Mouse (Mus musculus): Measurements from ENCODE around the gene Agtpbp1. TPM values are rescaled to one million over a fixed set of nuclear protein-coding genes. Genes with fewer than 3 reads are reported as not detected.
"Not testable (repeated sequence)": the region's sequence is repeated elsewhere in the genome, so short reads cannot be mapped to it uniquely, and the experiment has no call there.

The Agtpbp1 gene
- polyA plus RNA-seq, 1 experiment: 103 TPM

DNA sequence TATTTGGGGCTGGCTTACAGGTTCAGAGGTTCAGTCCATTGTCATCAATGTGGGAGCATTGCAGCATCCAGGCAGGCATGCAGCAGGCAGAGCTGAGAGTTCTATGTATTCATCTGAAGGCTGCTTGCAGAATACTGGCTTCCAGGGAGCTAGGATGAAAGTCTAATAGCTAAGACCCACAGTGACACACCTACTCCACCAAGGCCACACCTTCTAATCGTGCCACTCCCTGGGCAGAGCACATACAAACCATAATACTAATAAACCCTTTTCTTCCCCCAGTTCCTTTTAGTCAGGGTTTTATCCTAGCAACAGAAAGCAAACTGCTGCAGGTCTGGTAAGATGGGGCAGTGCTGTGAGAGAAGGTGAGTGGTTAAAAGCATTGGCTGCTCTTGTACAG lies 7.6 kb upstream of the Agtpbp1 start:
- Histone ChIP-seq H3K27ac (ENCODE audit: insufficient read depth, low read length) (no peak overlapping the region), H3K27me3 (ENCODE audit: control insufficient read depth, insufficient read depth, low read length) (no peaks in the 10 kb centered on the region), H3K4me3 (replicated peaks; ENCODE audit: insufficient read depth, low read depth, low read length) (no peak overlapping the region), H3K4me1 (ENCODE audit: control insufficient read depth, insufficient read depth, low read length) (peaks cover 1% of the 10 kb centered on the region)
- 97% methylated on average over 1 of the region's 1 CpGs for WGBS
- no peak for DNase-seq
- TF ChIP-seq CTCF (IDR thresholded peaks at IDR 0.05; ENCODE audit: borderline replicate concordance, insufficient read depth, low read depth, low read length) (no peak), POLR2A (IDR thresholded peaks at IDR 0.05; ENCODE audit: borderline replicate concordance, insufficient read depth, low read length) (no peak)

- not testable (repeated sequence) for H3K4me3 ChIP-seq (replicated peaks; ENCODE audit: insufficient read depth, low read depth, low read length); H3K4me1 ChIP-seq (ENCODE audit: control insufficient read depth, insufficient read depth, low read length); H3K27me3 ChIP-seq (ENCODE audit: control insufficient read depth, insufficient read depth, low read length); H3K27ac ChIP-seq (ENCODE audit: insufficient read depth, low read length); DNase-seq
- WGBS: 99% methylated on average over 3 of the region's 3 CpGs
These were observed 7.0 kb upstream of the Agtpbp1 start for GRCm38 (mm10) chr13:59592058-59592457.

GRCm38 (mm10) chr13:59590691-59591090 lies 5.7 kb upstream of the Agtpbp1 start:
- H3K4me1 ChIP-seq (ENCODE audit: control insufficient read depth, insufficient read depth, low read length): peaks cover 5% of the 10 kb centered on the region
- 72% methylated on average over 4 of the region's 4 CpGs for WGBS
- H3K27me3 ChIP-seq (ENCODE audit: control insufficient read depth, insufficient read depth, low read length): no peaks in the 10 kb centered on the region
- no peak for TF ChIP-seq POLR2A (IDR thresholded peaks at IDR 0.05; ENCODE audit: borderline replicate concordance, insufficient read depth, low read length)
- TF ChIP-seq CTCF (IDR thresholded peaks at IDR 0.05; ENCODE audit: borderline replicate concordance, insufficient read depth, low read depth, low read length): no peak
- no peak overlapping the region for H3K4me3 ChIP-seq (replicated peaks; ENCODE audit: insufficient read depth, low read depth, low read length)
- no peak overlapping the region for H3K27ac ChIP-seq (ENCODE audit: insufficient read depth, low read length)
- DNase-seq: no peak

DNA sequence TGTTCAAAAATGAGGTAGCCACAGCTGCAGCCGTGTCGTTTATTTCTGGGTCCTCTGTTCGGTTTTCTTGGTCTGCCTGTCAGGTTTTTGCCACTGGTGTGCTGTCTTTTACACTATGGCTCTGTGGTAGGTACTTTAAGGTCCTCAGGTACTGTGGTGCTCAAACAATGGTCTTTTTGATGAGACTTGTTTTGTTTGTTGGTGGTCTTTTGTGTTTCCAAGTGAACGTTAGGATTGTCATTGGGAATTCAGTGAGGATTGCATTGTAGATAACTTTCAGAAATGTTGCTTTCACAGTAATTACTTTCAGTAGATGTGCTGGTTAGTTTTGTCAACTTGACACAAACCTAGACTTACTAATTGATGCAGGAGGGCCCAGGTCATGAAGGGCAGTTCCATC lies 4.6 kb upstream of the Agtpbp1 start:
- no peak for DNase-seq
- no peak for TF ChIP-seq POLR2A (IDR thresholded peaks at IDR 0.05; ENCODE audit: borderline replicate concordance, insufficient read depth, low read length)
- no peak for TF ChIP-seq CTCF (IDR thresholded peaks at IDR 0.05; ENCODE audit: borderline replicate concordance, insufficient read depth, low read depth, low read length)
- Histone ChIP-seq H3K4me1 (ENCODE audit: control insufficient read depth, insufficient read depth, low read length) (peaks cover 5% of the 10 kb centered on the region), H3K4me3 (replicated peaks; ENCODE audit: insufficient read depth, low read depth, low read length) (no peak overlapping the region), H3K27me3 (ENCODE audit: control insufficient read depth, insufficient read depth, low read length) (no peaks in the 10 kb centered on the region), H3K27ac (ENCODE audit: insufficient read depth, low read length) (no peak overlapping the region)
- WGBS: 83% methylated on average over 4 of the region's 4 CpGs

GRCm38 (mm10) chr13:59587201-59587600 lies 2.2 kb upstream of the Agtpbp1 start:
- no peak for TF ChIP-seq CTCF (IDR thresholded peaks at IDR 0.05; ENCODE audit: borderline replicate concordance, insufficient read depth, low read depth, low read length)
- TF ChIP-seq POLR2A (IDR thresholded peaks at IDR 0.05; ENCODE audit: borderline replicate concordance, insufficient read depth, low read length): no peak
- 88% methylated on average over 2 of the region's 2 CpGs for WGBS

GRCm38 (mm10) chr13:59585648-59586005 lies 600 bp upstream of the Agtpbp1 start:
- H3K27me3 ChIP-seq (ENCODE audit: control insufficient read depth, insufficient read depth, low read length): no peaks in the 10 kb centered on the region
- H3K4me3 ChIP-seq (replicated peaks; ENCODE audit: insufficient read depth, low read depth, low read length): peak overlapping the region; percentile 78
- WGBS: under 1% methylated on average over 28 of the region's 28 CpGs
- TF ChIP-seq CTCF (IDR thresholded peaks at IDR 0.05; ENCODE audit: borderline replicate concordance, insufficient read depth, low read depth, low read length): no peak
- peaks cover 5% of the 10 kb centered on the region for H3K4me1 ChIP-seq (ENCODE audit: control insufficient read depth, insufficient read depth, low read length)
- peak overlapping the region; percentile 62 for H3K27ac ChIP-seq (ENCODE audit: insufficient read depth, low read length)
- DNase-seq: no peak

More at GRCm38 (mm10) chr13:59587201-59587600, 2.2 kb upstream of the Agtpbp1 start:
- Histone ChIP-seq H3K27me3 (ENCODE audit: control insufficient read depth, insufficient read depth, low read length) (no peaks in the 10 kb centered on the region), H3K4me3 (replicated peaks; ENCODE audit: insufficient read depth, low read depth, low read length) (no peak overlapping the region), H3K27ac (ENCODE audit: insufficient read depth, low read length) (no peak overlapping the region), H3K4me1 (ENCODE audit: control insufficient read depth, insufficient read depth, low read length) (peaks cover 5% of the 10 kb centered on the region)
- no peak for DNase-seq

- 1% methylated on average over 9 of the region's 9 CpGs for WGBS
- no peak for TF ChIP-seq POLR2A (IDR thresholded peaks at IDR 0.05; ENCODE audit: borderline replicate concordance, insufficient read depth, low read length)
- peak; percentile 34; the same call in 1 of the 2 replicates for TF ChIP-seq CTCF (IDR thresholded peaks at IDR 0.05; ENCODE audit: borderline replicate concordance, insufficient read depth, low read depth, low read length)
- peak; percentile 57 to 60 for DNase-seq
- Histone ChIP-seq H3K4me1 (ENCODE audit: control insufficient read depth, insufficient read depth, low read length) (peaks cover 5% of the 10 kb centered on the region), H3K27me3 (ENCODE audit: control insufficient read depth, insufficient read depth, low read length) (no peaks in the 10 kb centered on the region), H3K4me3 (replicated peaks; ENCODE audit: insufficient read depth, low read depth, low read length) (peak overlapping the region; percentile 78), H3K27ac (ENCODE audit: insufficient read depth, low read length) (peak overlapping the region; percentile 41)
These were observed 546 bp downstream of the Agtpbp1 start for GRCm38 (mm10) chr13:59584481-59584880.

DNA sequence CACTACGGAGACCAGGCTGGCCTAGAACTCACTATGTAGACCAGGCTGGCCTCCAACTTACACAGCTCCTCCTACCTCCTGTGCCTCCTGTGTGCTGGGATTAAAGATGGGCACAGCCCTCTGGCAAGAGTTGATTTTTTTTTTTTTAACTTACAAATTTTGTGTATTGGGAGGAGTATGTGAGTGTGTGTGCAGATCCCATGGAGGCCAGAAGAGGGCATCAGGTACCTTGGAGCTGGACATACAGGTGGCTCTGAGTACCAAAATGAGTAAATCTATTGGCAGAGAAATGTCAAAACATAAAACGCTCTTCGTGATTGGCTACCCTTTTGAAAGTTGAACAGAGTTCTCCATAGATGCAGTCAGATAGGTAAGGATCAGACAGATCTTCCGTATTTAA lies 4.1 kb downstream of the Agtpbp1 start:
- Histone ChIP-seq H3K4me1 (ENCODE audit: control insufficient read depth, insufficient read depth, low read length) (no peaks in the 10 kb centered on the region), H3K4me3 (replicated peaks; ENCODE audit: insufficient read depth, low read depth, low read length) (no peak overlapping the region), H3K27ac (ENCODE audit: insufficient read depth, low read length) (no peak overlapping the region), H3K27me3 (ENCODE audit: control insufficient read depth, insufficient read depth, low read length) (no peaks in the 10 kb centered on the region)
- TF ChIP-seq CTCF (IDR thresholded peaks at IDR 0.05; ENCODE audit: borderline replicate concordance, insufficient read depth, low read depth, low read length) (peak; percentile 7; the same call in 1 of the 2 replicates), POLR2A (IDR thresholded peaks at IDR 0.05; ENCODE audit: borderline replicate concordance, insufficient read depth, low read length) (no peak)
- no peak for DNase-seq
- 96% methylated on average over 4 of the region's 4 CpGs for whole genome bisulfite sequencing

Measured in cerebellum, adult 2 months (tissue).